Mouse (Mus musculus) liver, adult 2 months (tissue): Measurements from ENCODE around the gene Cacng1.

Experiments used
- CTCF ChIP-seq: fragments of 200-500 bp; IDR thresholded peaks from 2 replicates; pipeline ENCODE4 v1.5.1; 2011; ENCODE audit warnings: low read depth, low read length, control low read depth
- POLR2A ChIP-seq: fragments of 200-500 bp; IDR thresholded peaks from 2 replicates; pipeline ENCODE4 v1.6.1; 2011; ENCODE audit warnings: low read length, control low read depth; ENCODE audit not compliant: insufficient read depth; ENCODE audit errors: extremely low read depth

- TF ChIP-seq POLR2A = no peak
- TF ChIP-seq CTCF = no peak
These were observed 16.4 kb downstream of the Cacng1 start for GRCm38 (mm10) chr11:107699967-107700366.
